Mouse (Mus musculus) right cerebral cortex, adult 18-20 months (tissue): ENCODE measurements around the gene Cox5a.

ENCODE experiments used
- DNase-seq: peaks from one replicate; pipeline ENCODE4 v3.0.0; 2022; ENCODE audit warnings: mixed read lengths

Cox5a gene

GRCm38 (mm10) chr9:57526435-57526834 lies 5.4 kb downstream of the Cox5a start:
- DNase-seq, result no peak

GRCm38 (mm10) chr9:57531946-57532345 lies 10.9 kb downstream of the Cox5a start:
- DNase-seq, result no peak

- no peak for DNase-seq
Measured at GRCm38 (mm10) chr9:57536362-57536761, 15.3 kb downstream of the Cox5a start.

- peak; percentile 94 for DNase-seq
Measured at GRCm38 (mm10) chr9:57537044-57537727, 16.1 kb downstream of the Cox5a start, which contains the start of gene Fam219b. Fam219b (plus strand) TSS chr9:57537528.

- DNase-seq, result no peak
Measured at GRCm38 (mm10) chr9:57537728-57538181, 16.7 kb downstream of the Cox5a start.

- DNase-seq, result no peak
Measured at GRCm38 (mm10) chr9:57539550-57539949, 18.5 kb downstream of the Cox5a start.

- peak; percentile 52 for DNase-seq
Measured at GRCm38 (mm10) chr9:57541312-57541711, 20.2 kb downstream of the Cox5a start.

GRCm38 (mm10) chr9:57543951-57544350 lies 22.9 kb downstream of the Cox5a start:
- peak; percentile 30 for DNase-seq

GRCm38 (mm10) chr9:57547287-57547686 lies 26.2 kb downstream of the Cox5a start:
- no peak for DNase-seq

GRCm38 (mm10) chr9:57547869-57548268 lies 26.8 kb downstream of the Cox5a start:
- DNase-seq, result no peak

GRCm38 (mm10) chr9:57549186-57549585 lies 28.1 kb downstream of the Cox5a start:
- no peak for DNase-seq

GRCm38 (mm10) chr9:57550126-57550862 lies 29.2 kb downstream of the Cox5a start:
- DNase-seq, result no peak

GRCm38 (mm10) chr9:57552139-57552887 lies 31.2 kb downstream of the Cox5a start, which contains the start of gene Mpi:
Mpi (minus strand) TSS chr9:57552763.
- peak; percentile 87 for DNase-seq

GRCm38 (mm10) chr9:57553119-57553518 lies 32.0 kb downstream of the Cox5a start:
- no peak for DNase-seq

- no peak for DNase-seq
Measured at GRCm38 (mm10) chr9:57554753-57555152, 33.7 kb downstream of the Cox5a start.

GRCm38 (mm10) chr9:57557215-57557614 lies 36.1 kb downstream of the Cox5a start:
- DNase-seq, result no peak

GRCm38 (mm10) chr9:57558625-57559024 lies 37.6 kb downstream of the Cox5a start:
- no peak for DNase-seq

GRCm38 (mm10) chr9:57559568-57559967 lies 38.5 kb downstream of the Cox5a start:
- no peak for DNase-seq

GRCm38 (mm10) chr9:57560263-57560662 lies 39.2 kb downstream of the Cox5a start:
- DNase-seq, result no peak

GRCm38 (mm10) chr9:57560861-57561710 lies 40.0 kb downstream of the Cox5a start, which contains the start of gene Scamp2:
Scamp2 (plus strand) TSS chr9:57560943.
- peak; percentile 96 for DNase-seq

- no peak for DNase-seq
Measured at GRCm38 (mm10) chr9:57561711-57562099, 40.6 kb downstream of the Cox5a start.

GRCm38 (mm10) chr9:57562896-57563372 lies 41.9 kb downstream of the Cox5a start:
- peak; percentile 51 for DNase-seq
